Mouse (Mus musculus): ENCODE data around the gene Asah2. TPM values are rescaled to one million over a fixed set of nuclear protein-coding genes. Genes with fewer than 3 reads are reported as not detected.
A peak's percentile ranks its signal among the peaks of the same experiment; 100 is the strongest.

Gene Asah2
- polyA plus RNA-seq, 1 experiment from 2014 or later, result 4.4 TPM

GRCm38 (mm10) chr19:32111866-32112790 is 4.1 kb upstream of the Asah2 start:
- no peaks in the 10 kb centered on the region for H3K4me1 ChIP-seq (replicated peaks; ENCODE audit: control insufficient read depth, insufficient read depth)
- DNase-seq (ENCODE audit: low spot score) (no peak), ATAC-seq (ENCODE audit: low FRiP score, low TSS enrichment) (no peak)
- H3K9ac ChIP-seq (ENCODE audit: low read length), result no peak overlapping the region
- H3K9me3 ChIP-seq (ENCODE audit: control insufficient read depth, low read length), result no peaks in the 10 kb centered on the region
- no peak overlapping the region for H3K4me2 ChIP-seq (replicated peaks; ENCODE audit: low read depth)
- no peaks in the 10 kb centered on the region for H3K36me3 ChIP-seq (ENCODE audit: control insufficient read depth, insufficient read depth, low read length)
- H3K27me3 ChIP-seq (ENCODE audit: control insufficient read depth, insufficient read depth, low read length), result no peaks in the 10 kb centered on the region
- H3K27ac ChIP-seq (replicated peaks), result no peak overlapping the region
- no peak overlapping the region for H3K4me3 ChIP-seq (ENCODE audit: low read depth, low read length)
- no peak for TF ChIP-seq CTCF (IDR thresholded peaks at IDR 0.05; ENCODE audit: low read depth)
- no peak for TF ChIP-seq EP300 (optimal IDR thresholded peaks at IDR 0.05)
- WGBS, result 78% methylated on average over 8 of the region's 8 CpGs

DNA sequence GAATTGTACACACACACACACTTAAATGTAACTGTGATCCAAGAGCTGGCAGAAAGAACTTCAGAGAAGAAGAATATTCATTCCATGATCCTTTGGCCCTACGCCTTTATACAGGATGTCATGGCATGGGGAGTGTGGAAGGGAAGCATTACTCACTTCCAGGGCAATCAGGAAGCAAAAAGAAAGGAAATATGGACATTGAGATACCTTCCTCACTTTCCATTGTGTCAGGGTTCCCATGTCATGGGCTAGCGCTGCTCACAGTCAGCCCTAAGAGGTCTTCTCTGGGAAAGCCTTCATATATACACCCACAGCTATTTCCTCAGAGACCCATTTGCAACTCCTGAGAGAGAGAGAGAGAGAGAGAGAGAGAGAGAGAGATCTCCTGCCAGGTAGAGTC is 1.3 kb downstream of the Asah2 start:
- no peak for DNase-seq (ENCODE audit: low spot score)

GRCm38 (mm10) chr19:32104217-32104616 is 3.8 kb downstream of the Asah2 start:
- TF ChIP-seq CTCF (IDR thresholded peaks at IDR 0.05; ENCODE audit: low read depth), result no peak
- TF ChIP-seq EP300 (optimal IDR thresholded peaks at IDR 0.05), result no peak
- Histone ChIP-seq H3K9ac (ENCODE audit: low read length) (no peak overlapping the region), H3K27me3 (ENCODE audit: control insufficient read depth, insufficient read depth, low read length) (no peaks in the 10 kb centered on the region), H3K4me3 (ENCODE audit: low read depth, low read length) (no peak overlapping the region), H3K27ac (replicated peaks) (peak overlapping the region; percentile 76; the same call in 1 of the 2 replicates), H3K9me3 (ENCODE audit: control insufficient read depth, low read length) (no peaks in the 10 kb centered on the region), H3K4me2 (replicated peaks; ENCODE audit: low read depth) (no peak overlapping the region), H3K4me1 (replicated peaks; ENCODE audit: control insufficient read depth, insufficient read depth) (0 out of 2 replicates have a peak, but pooled peaks cover 3% of the 10 kb centered on the region), H3K36me3 (ENCODE audit: control insufficient read depth, insufficient read depth, low read length) (no peaks in the 10 kb centered on the region)
- peak; percentile 63 for DNase-seq (ENCODE audit: low spot score)
- 61% methylated on average over 4 of the region's 4 CpGs for WGBS
- ATAC-seq (ENCODE audit: low FRiP score, low TSS enrichment), result peak; percentile 82

More for the DNA sequence above, 1.3 kb downstream of the Asah2 start:
- no peaks in the 10 kb centered on the region for H3K36me3 ChIP-seq (ENCODE audit: control insufficient read depth, insufficient read depth, low read length)
- peak overlapping the region; percentile 73; the same call in 1 of the 2 replicates for H3K4me3 ChIP-seq (ENCODE audit: low read depth, low read length)
- peak overlapping the region; percentile 98 for H3K27ac ChIP-seq (replicated peaks)
- H3K4me2 ChIP-seq (replicated peaks; ENCODE audit: low read depth), result peak overlapping the region; percentile 56
- no peaks in the 10 kb centered on the region for H3K27me3 ChIP-seq (ENCODE audit: control insufficient read depth, insufficient read depth, low read length)
- ATAC-seq (ENCODE audit: low FRiP score, low TSS enrichment), result no peak; the same call in 1 of the 2 replicates
- 89% methylated on average over 2 of the region's 2 CpGs for WGBS
- no peak overlapping the region for H3K9ac ChIP-seq (ENCODE audit: low read length)
- TF ChIP-seq CTCF (IDR thresholded peaks at IDR 0.05; ENCODE audit: low read depth) (no peak), EP300 (optimal IDR thresholded peaks at IDR 0.05) (no peak)
- 0 out of 2 replicates have a peak, but pooled peaks cover 3% of the 10 kb centered on the region for H3K4me1 ChIP-seq (replicated peaks; ENCODE audit: control insufficient read depth, insufficient read depth)
- no peaks in the 10 kb centered on the region for H3K9me3 ChIP-seq (ENCODE audit: control insufficient read depth, low read length)

- no peak overlapping the region for H3K4me2 ChIP-seq (replicated peaks; ENCODE audit: low read depth)
- no peaks in the 10 kb centered on the region for H3K9me3 ChIP-seq (ENCODE audit: control insufficient read depth, low read length)
- 31% methylated on average over 9 of the region's 9 CpGs for WGBS
Observed at GRCm38 (mm10) chr19:32102976-32103300, 5.1 kb downstream of the Asah2 start.

DNA sequence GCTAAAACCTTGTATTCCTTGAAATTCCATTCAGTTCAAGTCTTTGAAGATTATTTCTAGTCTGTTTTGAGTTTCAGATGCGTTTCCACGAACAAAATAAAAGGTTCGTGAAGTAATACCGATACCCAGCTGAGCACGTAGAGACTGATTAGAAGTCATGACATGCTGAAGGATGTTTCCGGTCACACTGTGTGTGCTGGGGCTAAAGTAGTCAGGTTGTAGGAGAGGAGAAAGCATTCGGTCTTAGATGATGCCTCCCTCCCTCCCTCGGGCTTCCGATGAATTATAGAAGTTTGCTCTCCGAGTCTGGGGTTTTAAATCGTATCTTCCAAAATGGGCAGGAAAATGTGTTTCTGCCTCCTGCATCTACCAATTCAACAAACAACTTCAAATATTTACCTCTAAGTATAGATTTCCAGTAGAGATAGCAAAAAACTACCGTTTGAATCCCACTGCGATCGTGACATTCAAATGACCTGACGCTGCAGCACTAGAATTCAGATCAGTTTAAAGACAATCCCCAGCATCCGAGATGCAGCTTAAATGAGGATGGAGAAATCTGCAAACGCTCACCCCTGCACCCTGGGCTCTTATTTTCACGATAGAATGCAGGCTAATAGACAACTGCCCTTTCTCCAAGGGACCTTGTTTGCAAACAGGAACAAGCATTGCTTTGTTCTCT is 5.6 kb downstream of the Asah2 start:
- Histone ChIP-seq H3K27ac (replicated peaks) (no peak overlapping the region), H3K4me3 (ENCODE audit: low read depth, low read length) (no peak overlapping the region), H3K27me3 (ENCODE audit: control insufficient read depth, insufficient read depth, low read length) (no peaks in the 10 kb centered on the region), H3K4me1 (replicated peaks; ENCODE audit: control insufficient read depth, insufficient read depth) (0 out of 2 replicates have a peak, but pooled peaks cover 3% of the 10 kb centered on the region), H3K4me2 (replicated peaks; ENCODE audit: low read depth) (no peak overlapping the region), H3K36me3 (ENCODE audit: control insufficient read depth, insufficient read depth, low read length) (no peaks in the 10 kb centered on the region), H3K9me3 (ENCODE audit: control insufficient read depth, low read length) (no peaks in the 10 kb centered on the region), H3K9ac (ENCODE audit: low read length) (no peak overlapping the region)
- ATAC-seq (ENCODE audit: low FRiP score, low TSS enrichment) (no peak), DNase-seq (ENCODE audit: low spot score) (no peak)
- no peak for TF ChIP-seq CTCF (IDR thresholded peaks at IDR 0.05; ENCODE audit: low read depth)
- no peak for TF ChIP-seq EP300 (optimal IDR thresholded peaks at IDR 0.05)
- 39% methylated on average over 18 of the region's 18 CpGs for WGBS

More at GRCm38 (mm10) chr19:32102976-32103300, 5.1 kb downstream of the Asah2 start:
- Histone ChIP-seq H3K27ac (replicated peaks) (no peak overlapping the region), H3K36me3 (ENCODE audit: control insufficient read depth, insufficient read depth, low read length) (no peaks in the 10 kb centered on the region), H3K4me3 (ENCODE audit: low read depth, low read length) (no peak overlapping the region), H3K27me3 (ENCODE audit: control insufficient read depth, insufficient read depth, low read length) (no peaks in the 10 kb centered on the region), H3K4me1 (replicated peaks; ENCODE audit: control insufficient read depth, insufficient read depth) (0 out of 2 replicates have a peak, but pooled peaks cover 3% of the 10 kb centered on the region), H3K9ac (ENCODE audit: low read length) (no peak overlapping the region)
- no peak for DNase-seq (ENCODE audit: low spot score)
- no peak for ATAC-seq (ENCODE audit: low FRiP score, low TSS enrichment)
- TF ChIP-seq EP300 (optimal IDR thresholded peaks at IDR 0.05), result no peak
- TF ChIP-seq CTCF (IDR thresholded peaks at IDR 0.05; ENCODE audit: low read depth), result no peak

Measured in stomach, postnatal 0 days (tissue).